In the genomic region with DNA sequence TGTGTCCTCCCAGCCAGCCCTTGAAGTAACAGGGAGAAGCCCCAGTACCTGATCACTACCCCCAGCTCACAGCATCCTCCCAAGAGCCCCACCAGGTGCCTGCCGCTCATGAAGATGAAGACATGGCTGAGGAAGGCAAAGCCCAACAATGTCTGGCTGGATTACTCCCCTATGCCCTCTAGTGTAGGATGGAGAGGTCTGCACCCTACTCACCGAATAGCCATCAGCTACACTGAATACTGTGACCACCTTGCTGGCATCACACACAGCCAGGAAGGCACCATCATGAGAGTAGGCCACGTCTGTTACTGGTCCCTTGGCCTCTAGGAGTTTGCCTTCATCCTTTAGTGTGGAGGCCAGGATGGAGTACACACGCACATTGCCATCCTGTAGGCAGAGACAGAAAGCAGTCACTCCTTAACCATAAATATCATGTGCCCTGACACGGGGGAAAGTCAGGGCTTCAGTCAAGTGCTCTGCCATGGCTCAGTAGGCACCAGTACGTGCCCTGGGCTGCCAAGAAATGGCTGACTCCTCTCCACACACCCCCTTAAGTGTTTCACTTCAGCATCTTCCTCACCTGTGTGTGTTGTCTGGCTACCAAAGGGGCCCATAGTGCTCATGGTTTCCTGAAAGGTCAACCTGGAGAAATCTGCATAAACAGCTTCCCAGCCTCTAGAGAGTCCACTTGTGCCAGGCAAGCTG, we compare ENCODE assay signal across 7 mouse cellular contexts. TPM values are rescaled to one million over a fixed set of nuclear protein-coding genes. Genes with fewer than 3 reads are reported as not detected.
DNase-seq lines count a peak whose midpoint lies in the region; ATAC-seq and TF ChIP-seq lines count a peak whose summit lies in the region.

No protein-coding gene starts in this region.

- no peaks in the 10 kb centered on the region for H3K4me1 ChIP-seq in lung, adult 2 months (ENCODE audit: control insufficient read depth, insufficient read depth, low read length)
- no peaks in the 10 kb centered on the region for H3K4me1 ChIP-seq in liver, embryonic 15.5 days (replicated peaks)
- H3K4me1 ChIP-seq in stomach, embryonic 16.5 days (ENCODE audit: control insufficient read depth, insufficient read depth, low read length), result no peaks in the 10 kb centered on the region

- TF ChIP-seq CTCF in lung, adult 2 months (IDR thresholded peaks at IDR 0.05; ENCODE audit: insufficient read depth, low read length), result peak; percentile 18; the same call in 1 of the 2 replicates

- H3K36me3 ChIP-seq in liver, embryonic 15.5 days (replicated peaks), result peaks cover 97% of the 10 kb centered on the region
- peaks cover 62% of the 10 kb centered on the region for H3K36me3 ChIP-seq in stomach, embryonic 16.5 days (ENCODE audit: control insufficient read depth, insufficient read depth, low read length)

- no peak overlapping the region for H3K4me3 ChIP-seq in lung, adult 2 months (replicated peaks; ENCODE audit: extremely low read depth, low read depth, low read length)
- no peak overlapping the region for H3K4me3 ChIP-seq in liver, embryonic 15.5 days (replicated peaks)
- no peak overlapping the region for H3K4me3 ChIP-seq in stomach, embryonic 16.5 days (replicated peaks; ENCODE audit: low read length)

- no peak for TF ChIP-seq POLR2A in lung, adult 2 months (IDR thresholded peaks at IDR 0.05; ENCODE audit: borderline replicate concordance, extremely low read depth, low read depth, low read length)

- ATAC-seq in liver, embryonic 15.5 days (ENCODE audit: insufficient read depth), result peak; percentile 47
- ATAC-seq in stomach, embryonic 16.5 days (ENCODE audit: insufficient read depth, low FRiP score), result peak; percentile 57

- no peak for DNase-seq in lung, adult 2 months
- no peak for DNase-seq in lung, adult 18-20 months
- peak; percentile 12 for DNase-seq in embryo, embryonic 9.5 days (ENCODE audit: extremely low spot score)
- DNase-seq in layer of hippocampus, postnatal 36 days, result no peak
- DNase-seq in layer of hippocampus, adult 18-20 months (ENCODE audit: low spot score in 2 of 2), result no peak

- 76% methylated on average over 6 of the region's 6 CpGs for whole genome bisulfite sequencing in lung, adult 2 months
- WGBS in liver, embryonic 15.5 days (ENCODE audit: insufficient replicate concordance), result 71% methylated on average over 6 of the region's 6 CpGs
- WGBS in stomach, embryonic 16.5 days, result 74% methylated on average over 6 of the region's 6 CpGs

- H3K27me3 ChIP-seq in liver, embryonic 15.5 days, result no peaks in the 10 kb centered on the region
- H3K27me3 ChIP-seq in stomach, embryonic 16.5 days (ENCODE audit: control insufficient read depth, insufficient read depth, low read length), result no peaks in the 10 kb centered on the region

- H3K9ac ChIP-seq in liver, embryonic 15.5 days, result no peak overlapping the region
- H3K9ac ChIP-seq in stomach, embryonic 16.5 days (ENCODE audit: low read length), result no peak overlapping the region

- no peak overlapping the region for H3K4me2 ChIP-seq in liver, embryonic 15.5 days
- H3K4me2 ChIP-seq in stomach, embryonic 16.5 days (ENCODE audit: low read depth, low read length), result no peak overlapping the region

- no peak overlapping the region for H3K27ac ChIP-seq in liver, embryonic 15.5 days (replicated peaks)
- H3K27ac ChIP-seq in stomach, embryonic 16.5 days (ENCODE audit: low read length), result no peak overlapping the region

- no peaks in the 10 kb centered on the region for H3K9me3 ChIP-seq in liver, embryonic 15.5 days (replicated peaks)
- no peaks in the 10 kb centered on the region for H3K9me3 ChIP-seq in stomach, embryonic 16.5 days (replicated peaks; ENCODE audit: control insufficient read depth, low read length)

RNA-seq across cellular contexts. Expression of gene Slc2a9, which starts 26.9 kb away (rescaled TPM):
- 4.9 and 5.0 TPM in 2 replicates for polyA plus RNA-seq in lung, adult 2 months (2012; rRNA removed)
- polyA plus RNA-seq in liver, embryonic 15.5 days (2015; fragmentation: Nextera tagmentation; extraction: Ambion mirVana), result 2.3 and 2.6 TPM in 2 replicates
- 0.77 and 1.4 TPM in 2 replicates for polyA plus RNA-seq in stomach, embryonic 16.5 days (2015; fragmentation: Nextera tagmentation; extraction: Ambion mirVana)
- total RNA-seq in layer of hippocampus, postnatal 36 days (2021), result 1 to 10 TPM; 2.7 to 3.8 TPM
- 1 to 10 TPM; 2.4 to 3.3 TPM for total RNA-seq in layer of hippocampus, adult 18-20 months (2021)

RNA-seq across cellular contexts. Expression of gene Wdr1, which starts 33.1 kb away (rescaled TPM):
- 135 and 165 TPM in 2 replicates for polyA plus RNA-seq in lung, adult 2 months (2012; rRNA removed)
- 81.2 and 84.4 TPM in 2 replicates for polyA plus RNA-seq in liver, embryonic 15.5 days (2015; fragmentation: Nextera tagmentation; extraction: Ambion mirVana)
- 252 and 291 TPM in 2 replicates for polyA plus RNA-seq in stomach, embryonic 16.5 days (2015; fragmentation: Nextera tagmentation; extraction: Ambion mirVana)
- 100 to 1,000 TPM; 200 to 210 TPM for total RNA-seq in layer of hippocampus, postnatal 36 days (2021)
- 100 to 1,000 TPM; 194 to 201 TPM for total RNA-seq in layer of hippocampus, adult 18-20 months (2021)
